Mouse (Mus musculus) spleen, postnatal 36 days (tissue): Measurements from ENCODE around the gene Lmnb2.

Experiments
- DNase-seq, 2 experiments: peaks; one replicate each; pipeline ENCODE4 v3.0.0; 2022; ENCODE audit warnings: low spot score in 2 of 2, mixed read lengths in 1 of 2

The Lmnb2 gene

GRCm38 (mm10) chr10:80857386-80857785 is 60.7 kb downstream of the Lmnb2 start:
- DNase-seq = no peak

- DNase-seq = peak; percentile 51 to 66
Observed at GRCm38 (mm10) chr10:80856908-80857307, 61.1 kb downstream of the Lmnb2 start.

- peak in 1 of 2 experiments; percentile 27 for DNase-seq
Observed at GRCm38 (mm10) chr10:80856267-80856666, 61.8 kb downstream of the Lmnb2 start.

GRCm38 (mm10) chr10:80855749-80856073 is 62.3 kb downstream of the Lmnb2 start:
- DNase-seq = no peak

GRCm38 (mm10) chr10:80854913-80855748 is 62.9 kb downstream of the Lmnb2 start, which contains the start of the genes Lsm7 and Sppl2b:
Gene Lsm7 (minus strand): TSS chr10:80855209.
Gene Sppl2b (plus strand): TSS chr10:80855275.
- DNase-seq = peak; percentile 96
